Mouse (Mus musculus) right cerebral cortex, postnatal 10 days (tissue): Measurements from ENCODE around the gene Rexo5.
A peak's percentile ranks its signal among the peaks of the same experiment; 100 is the strongest.

Experiments
- DNase-seq, 2 experiments: peaks; one replicate each; pipeline ENCODE4 v3.0.0; 2021; ENCODE audit warnings: low spot score in 2 of 2

Gene Rexo5

DNA sequence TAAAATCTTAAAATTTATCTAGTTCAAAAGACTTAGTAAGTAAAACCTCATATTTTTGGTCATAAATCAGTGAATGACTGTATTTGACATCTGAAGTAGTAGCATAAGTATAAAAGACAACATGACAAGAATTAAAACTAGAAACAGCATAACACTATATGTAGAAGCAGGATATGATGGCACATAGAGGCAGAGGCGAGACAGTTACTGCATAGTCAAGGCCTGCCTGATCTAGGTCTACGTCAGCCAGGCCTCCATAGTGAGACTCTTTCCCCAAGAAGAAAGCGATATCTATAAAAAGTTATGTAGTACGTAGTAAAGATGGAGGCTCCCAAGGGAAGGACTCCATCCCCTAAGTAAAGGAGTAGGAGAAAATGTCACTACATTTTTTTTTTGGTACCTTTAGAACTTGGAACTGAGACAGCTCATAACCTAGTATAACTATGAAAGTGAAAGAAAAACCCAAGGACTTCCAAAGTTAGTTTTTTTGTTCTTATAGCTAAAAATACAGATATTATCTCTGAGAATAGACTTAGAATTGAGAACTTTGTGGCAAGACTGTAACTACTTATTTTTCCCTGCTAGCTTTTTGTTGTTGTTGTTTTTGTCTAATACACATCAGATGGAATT is 48.1 kb downstream of the Rexo5 start:
- DNase-seq: no peak

DNA sequence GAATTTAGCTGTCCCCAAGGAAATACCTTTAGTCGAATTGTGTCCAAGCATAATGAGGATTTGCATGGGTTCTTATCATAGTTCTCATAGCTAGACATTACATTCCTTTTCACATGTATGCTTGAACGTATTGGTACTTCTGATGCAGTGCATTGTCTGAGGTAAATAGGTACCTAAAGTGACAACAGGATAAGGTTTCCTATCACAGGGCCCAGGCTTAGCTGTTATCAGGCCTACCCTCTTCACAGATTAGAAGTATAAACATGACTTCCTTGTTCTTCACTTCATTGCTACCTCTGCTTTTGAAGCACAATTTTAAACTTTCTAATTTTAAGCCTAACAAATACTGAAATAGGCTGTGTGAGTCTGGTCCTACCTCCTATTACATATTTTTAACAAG is 51.7 kb downstream of the Rexo5 start:
- no peak for DNase-seq

- no peak for DNase-seq
Measured at GRCm38 (mm10) chr7:119847396-119847795, 53.6 kb downstream of the Rexo5 start.

DNA sequence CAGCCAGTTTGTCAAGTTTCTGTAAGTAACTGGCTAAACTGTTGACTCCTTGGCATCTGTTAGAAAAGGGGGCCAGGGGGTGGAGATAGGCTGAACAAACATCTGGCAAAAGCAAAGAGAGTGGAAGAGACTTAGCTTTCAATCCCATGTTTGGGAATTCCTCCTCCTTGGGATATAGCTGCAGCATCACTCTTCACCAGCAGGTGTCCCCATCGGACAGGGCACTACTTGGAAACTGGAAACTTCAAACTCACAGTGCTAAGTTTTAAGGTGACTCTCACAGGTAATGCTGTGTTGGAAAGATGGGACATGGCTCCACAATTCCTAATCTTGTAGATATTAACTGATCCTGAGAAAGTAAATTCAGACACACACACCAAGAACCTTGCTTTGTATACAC is 55.3 kb downstream of the Rexo5 start:
- peak; percentile 61 to 82 for DNase-seq

DNA sequence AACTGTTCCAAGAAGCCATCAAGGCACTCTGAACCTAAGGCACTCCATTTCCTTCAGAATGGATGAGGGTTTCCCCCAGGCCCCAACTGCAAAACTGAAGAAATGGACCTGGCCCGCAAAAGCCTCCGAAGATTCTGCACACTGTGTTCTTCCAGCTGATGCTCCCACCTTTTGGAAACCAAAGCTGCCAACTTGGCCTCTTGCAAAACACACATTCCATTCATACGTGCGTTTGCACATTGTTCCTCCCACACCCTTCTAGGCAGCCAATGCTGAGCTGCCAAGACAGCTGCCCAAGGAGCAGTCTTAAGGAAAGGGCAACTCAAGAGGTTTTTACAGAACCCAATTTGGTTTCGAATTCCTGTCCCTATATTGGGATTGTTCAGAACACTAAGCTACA is 56.9 kb downstream of the Rexo5 start:
- no peak for DNase-seq

GRCm38 (mm10) chr7:119852494-119852893 is 58.7 kb downstream of the Rexo5 start:
- no peak for DNase-seq

DNA sequence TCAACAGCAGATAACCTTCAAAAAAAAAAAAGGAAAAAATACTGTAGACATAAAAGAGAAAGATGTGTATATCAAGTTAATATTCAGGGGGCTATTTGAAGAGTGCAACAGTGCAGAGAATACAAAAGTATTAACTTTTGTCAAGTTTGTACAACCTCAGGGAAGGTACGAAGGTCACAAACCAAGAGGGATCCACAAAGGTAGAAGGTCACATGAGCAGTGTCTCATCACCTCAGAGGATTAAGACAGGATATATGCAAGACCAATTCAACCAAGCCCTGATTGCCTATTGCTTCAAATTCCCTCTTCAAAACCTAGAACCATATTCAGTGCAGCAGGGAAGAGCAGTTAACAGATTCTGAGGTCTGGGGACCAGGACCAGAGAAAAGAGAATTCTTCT is 59.4 kb downstream of the Rexo5 start:
- DNase-seq: no peak

DNA sequence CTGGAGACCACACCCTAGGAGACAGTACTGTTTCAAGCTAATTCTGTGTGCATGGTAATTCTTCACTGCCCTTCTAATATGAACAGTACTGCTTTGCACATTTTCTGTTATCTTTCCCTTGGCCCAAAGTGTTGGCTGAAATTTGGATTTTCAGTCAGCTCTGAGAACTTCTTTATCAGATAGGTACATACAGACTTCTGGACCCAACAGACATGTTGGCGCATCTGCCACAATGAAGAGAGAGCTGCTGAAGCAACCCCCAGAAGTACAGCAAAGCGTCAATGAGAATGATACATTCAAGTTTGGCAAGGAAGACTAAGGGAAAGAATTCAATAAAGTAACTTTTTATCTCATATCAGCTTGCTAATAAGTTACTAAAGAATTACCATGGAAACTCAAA is 60.6 kb downstream of the Rexo5 start:
- no peak for DNase-seq

DNA sequence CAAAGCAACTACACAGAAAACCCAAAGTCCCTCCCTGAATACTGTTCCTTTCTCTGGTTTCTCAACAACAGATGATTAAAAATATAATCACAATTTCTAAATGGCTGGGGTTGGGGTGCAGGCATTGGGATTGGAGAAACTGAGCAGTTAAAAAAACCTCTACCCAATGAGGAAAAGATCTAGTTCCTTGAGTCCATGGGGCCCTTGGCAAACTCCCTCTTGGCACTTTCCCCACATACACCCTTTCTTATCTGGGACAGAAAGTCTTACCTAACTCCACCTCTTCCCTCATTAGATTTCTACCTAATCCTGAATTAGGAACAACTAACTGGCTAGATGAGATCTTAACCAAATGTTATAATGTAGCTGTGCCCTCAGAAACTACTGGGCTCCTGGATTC is 61.2 kb downstream of the Rexo5 start:
- no peak for DNase-seq

GRCm38 (mm10) chr7:119859476-119859875 is 65.7 kb downstream of the Rexo5 start:
- DNase-seq: peak in 1 of 2 experiments; percentile 27

- DNase-seq: no peak
Measured at GRCm38 (mm10) chr7:119860116-119860515, 66.3 kb downstream of the Rexo5 start.

GRCm38 (mm10) chr7:119860554-119860953 is 66.7 kb downstream of the Rexo5 start:
- DNase-seq: no peak

DNA sequence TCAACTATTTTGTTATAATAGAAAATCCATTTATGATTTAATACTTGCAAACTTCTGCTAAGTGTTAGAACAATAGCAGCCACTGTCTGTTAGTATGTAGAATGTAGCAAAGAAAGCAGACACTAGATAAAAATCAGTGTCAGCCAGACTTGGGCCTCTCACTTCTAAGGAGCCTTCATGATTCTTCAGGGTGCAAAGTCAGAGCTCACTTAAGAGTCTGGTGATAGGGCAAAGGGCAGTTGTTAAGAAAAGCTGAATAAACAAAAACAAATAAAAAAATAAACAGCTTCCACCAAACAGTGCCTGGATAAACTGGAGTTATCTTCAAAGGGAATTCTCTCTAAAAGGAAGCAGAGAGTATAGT is 67.1 kb downstream of the Rexo5 start:
- no peak for DNase-seq

GRCm38 (mm10) chr7:119861335-119862091 is 67.7 kb downstream of the Rexo5 start:
- DNase-seq: peak; percentile 35 to 46

- no peak for DNase-seq
Measured at GRCm38 (mm10) chr7:119862167-119862566, 68.4 kb downstream of the Rexo5 start.

DNA sequence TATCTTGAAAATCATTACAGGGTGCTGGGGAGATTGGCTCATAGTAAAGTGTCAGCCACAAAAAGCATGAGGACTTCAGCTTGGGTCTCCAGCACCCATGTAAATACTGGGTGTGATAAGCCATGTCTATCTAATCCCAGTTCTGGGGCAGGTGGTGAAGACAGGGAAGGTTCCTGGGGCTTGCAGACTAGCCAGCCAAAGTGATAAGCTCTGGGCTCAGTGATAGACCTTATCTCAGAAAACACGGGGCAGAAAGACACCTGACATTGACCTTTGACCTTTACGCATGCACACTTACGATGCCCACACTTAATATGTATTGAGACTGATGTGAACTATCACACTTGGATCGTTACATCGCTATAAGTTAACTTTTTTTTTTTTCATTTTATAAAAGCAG is 70.7 kb downstream of the Rexo5 start:
- no peak for DNase-seq

DNA sequence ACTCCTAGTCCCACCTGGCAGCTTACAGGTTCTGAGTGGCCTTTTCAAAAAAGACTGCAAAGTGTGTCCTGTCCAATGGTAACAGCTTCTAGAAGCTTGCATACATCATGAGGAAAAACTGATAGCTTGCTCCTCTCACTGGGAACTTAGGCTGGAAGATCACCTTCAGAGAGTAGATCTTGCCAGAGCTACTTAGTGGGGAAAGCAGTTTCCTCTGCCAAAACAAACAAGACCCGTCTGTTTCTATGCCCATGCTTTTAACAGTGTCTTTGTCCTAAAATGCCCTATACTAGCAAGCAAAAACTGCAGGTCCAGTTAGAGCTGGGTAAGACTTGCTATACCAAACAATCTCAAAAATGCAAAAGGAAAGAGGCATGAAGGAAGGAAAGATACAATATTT is 72.3 kb downstream of the Rexo5 start:
- DNase-seq: no peak

DNA sequence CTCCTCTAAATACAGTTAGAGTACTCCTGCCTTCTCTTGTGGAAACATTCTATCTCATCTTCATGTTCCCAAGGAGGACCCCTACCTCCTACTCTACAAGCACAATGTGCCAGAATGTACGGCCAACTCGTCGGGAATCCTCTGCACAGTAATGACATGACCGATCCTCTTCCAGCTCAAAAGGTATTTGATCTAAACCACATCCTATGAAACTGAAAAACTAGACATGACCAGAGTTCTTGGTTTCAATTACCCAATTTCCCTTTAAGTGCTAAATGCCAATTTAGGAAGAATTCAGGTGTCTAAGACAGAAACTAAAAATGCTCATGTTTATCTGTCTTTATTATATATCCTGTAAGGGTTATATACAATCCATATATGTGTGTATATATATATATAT is 78.4 kb downstream of the Rexo5 start:
- DNase-seq: no peak

- no peak for DNase-seq
Measured at GRCm38 (mm10) chr7:119873050-119873449, 79.2 kb downstream of the Rexo5 start.

DNA sequence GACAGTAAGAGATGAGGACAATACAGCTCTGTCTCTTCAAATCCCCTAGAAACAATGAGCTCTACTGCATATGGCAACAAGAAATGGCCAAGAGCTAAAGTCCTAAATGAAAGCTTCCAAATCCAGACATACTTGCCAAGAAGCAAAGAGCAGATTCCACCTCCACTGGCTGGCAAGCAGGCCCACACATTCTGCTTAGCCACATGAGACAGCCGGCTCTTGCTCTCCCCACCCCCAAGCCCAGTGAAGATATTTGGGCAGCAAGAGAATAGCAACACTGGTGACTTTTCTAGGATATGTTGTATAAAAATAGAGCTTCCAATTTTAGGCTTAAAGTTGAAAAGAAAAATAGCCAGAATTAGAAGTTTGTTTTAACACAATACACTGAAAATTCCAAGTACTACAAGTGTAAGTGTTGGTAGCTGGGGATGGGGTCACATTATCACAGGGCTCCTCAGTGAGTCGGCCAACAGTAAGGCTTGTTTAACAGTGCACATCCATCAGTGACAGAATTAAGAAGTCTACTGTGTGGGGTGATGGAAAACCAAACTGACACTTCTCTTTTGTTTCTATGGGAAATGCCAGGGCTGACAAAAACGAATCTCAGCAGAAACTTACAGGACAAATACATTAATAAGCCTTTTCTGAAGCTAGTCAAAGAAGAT is 82.1 kb downstream of the Rexo5 start:
- peak; percentile 57 to 75 for DNase-seq

GRCm38 (mm10) chr7:119879171-119879570 is 85.4 kb downstream of the Rexo5 start:
- no peak for DNase-seq

GRCm38 (mm10) chr7:119880345-119880744 is 86.5 kb downstream of the Rexo5 start:
- no peak for DNase-seq

DNA sequence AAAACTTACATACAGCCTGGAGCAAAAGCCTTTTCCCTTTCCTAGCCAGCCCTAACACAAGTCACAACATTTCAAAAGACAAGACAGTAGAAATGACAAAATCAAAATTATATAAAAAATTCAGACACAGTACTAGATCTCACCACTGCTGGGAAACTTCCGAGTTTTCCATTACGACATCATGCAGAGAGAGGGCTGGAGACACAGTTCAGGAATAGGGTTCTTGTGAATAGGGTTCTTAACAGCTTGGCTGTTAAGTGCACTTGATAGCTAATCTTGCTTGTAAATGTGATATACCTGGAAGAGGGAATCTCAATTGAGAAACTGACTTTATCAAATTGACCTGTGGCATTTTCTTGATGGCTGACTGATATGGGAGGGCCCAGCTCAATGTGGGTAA is 87.4 kb downstream of the Rexo5 start:
- DNase-seq: no peak
